Mouse (Mus musculus) megakaryocyte, adult 5-6 weeks (primary cell): Measurements from ENCODE around the gene Tmem126b. TPM values are rescaled to one million over a fixed set of nuclear protein-coding genes. Genes with fewer than 3 reads are reported as not detected.

ENCODE experiments used
- ATAC-seq: 2 replicates; pipeline ENCODE4 v1.8.0; 2016; ENCODE audit warnings: mild to moderate bottlenecking, inconsistent platforms; ENCODE audit not compliant: poor library complexity, severe bottlenecking
- total RNA-seq, 2 experiments: library from RNA; stranded (forward) in 1 of 2; stranded (reverse) in 1 of 2; fragments of 153-499, 151-499 nt in 1 of 2; fragments of 221-1000, 200-1000 nt in 1 of 2; gene quantifications; 2 replicates each; pipeline versions ENCODE4 v1.2.3 to v1.2.4; 2015 to 2017

The Tmem126b gene
- 11.9 and 15.3 TPM in 2 replicates for total RNA-seq (2015)
- 11.9 and 13.5 TPM in 2 replicates for total RNA-seq (2017)

DNA sequence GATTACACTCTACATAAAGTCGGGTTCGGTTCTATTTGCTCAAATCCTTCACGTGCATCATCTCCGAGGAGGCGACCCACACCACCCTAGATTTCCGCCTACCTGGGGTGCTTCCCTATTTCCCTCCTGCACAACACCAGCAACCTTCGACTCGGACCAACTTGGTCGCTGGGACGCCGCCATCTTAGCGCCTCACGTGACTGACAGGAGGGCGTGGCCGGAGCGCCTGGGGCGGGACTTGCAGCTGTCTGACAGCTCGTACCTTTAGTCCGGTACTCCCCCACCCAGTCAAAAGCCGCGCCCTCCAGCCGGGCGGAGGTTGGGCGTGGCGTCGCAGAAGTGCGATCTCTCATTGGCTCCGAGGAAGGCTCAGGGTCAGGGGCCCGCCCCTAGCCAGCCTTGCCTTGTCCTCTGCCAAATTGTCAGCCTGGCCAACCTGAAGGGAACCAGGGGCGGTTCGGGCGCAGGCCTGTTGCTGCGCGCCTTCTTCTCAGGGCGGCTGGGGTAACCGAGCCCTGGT is at the start of gene Tmem126b:
Gene Tmem126b (minus strand): TSS at position 209 of the 520 bp plus-strand sequence.
- peak; percentile 91 for ATAC-seq

DNA sequence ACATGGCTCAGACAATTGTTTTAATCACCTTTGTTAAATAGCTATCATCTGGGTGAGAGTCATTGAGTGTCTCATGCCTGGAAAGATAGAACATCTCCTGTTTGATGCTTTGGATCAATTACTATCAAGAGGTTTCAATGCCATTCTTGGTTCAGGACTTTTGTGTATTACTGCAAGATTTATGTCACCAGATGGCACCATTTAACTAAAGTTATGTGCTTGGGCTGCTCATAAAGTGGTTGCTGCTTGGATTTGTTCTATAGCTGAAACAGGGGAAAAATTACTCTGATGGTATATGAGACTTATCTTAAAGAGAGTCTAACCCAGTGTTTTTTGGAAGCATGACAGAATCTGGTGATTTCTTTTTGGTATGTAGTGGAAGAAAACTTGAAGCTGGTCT is 36.5 kb upstream of the Tmem126b start:
- ATAC-seq = no peak

DNA sequence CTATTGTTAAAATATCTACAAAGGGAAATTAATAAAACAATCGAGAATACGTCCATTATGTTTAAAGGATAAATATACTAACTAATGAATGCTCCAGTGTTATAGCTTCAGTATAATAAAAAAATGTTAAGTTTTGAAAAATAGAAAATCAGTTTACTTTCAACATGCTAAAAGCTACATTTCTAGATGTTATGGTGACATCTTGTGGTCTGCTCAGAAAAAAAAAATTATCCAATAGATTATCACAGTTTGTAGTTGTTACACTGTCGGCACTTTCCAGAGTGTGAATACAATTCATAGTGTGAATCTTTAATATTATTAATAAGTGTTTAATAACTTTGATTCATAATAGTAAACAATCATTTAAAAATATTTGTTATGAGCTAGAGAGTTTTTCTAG is 32.3 kb upstream of the Tmem126b start:
- ATAC-seq = no peak

DNA sequence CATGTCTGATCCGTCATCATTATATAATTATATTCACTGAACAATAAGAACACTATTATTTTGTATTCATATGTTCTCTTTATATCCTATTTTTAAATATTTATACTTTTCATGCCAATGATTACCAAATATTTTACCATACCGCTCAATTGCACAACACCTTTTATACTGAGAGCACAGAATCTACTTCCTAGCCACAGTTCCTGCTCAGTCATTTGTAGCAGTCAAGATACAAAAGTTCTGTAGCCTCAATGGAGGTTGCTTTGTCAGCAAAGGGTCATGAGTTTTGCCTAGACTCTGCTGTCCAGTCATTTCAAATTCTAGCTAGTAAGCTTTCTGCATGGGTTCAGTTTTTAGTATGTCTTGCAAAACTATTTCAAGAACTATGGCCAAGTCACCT is 6.8 kb upstream of the Tmem126b start:
- no peak for ATAC-seq

DNA sequence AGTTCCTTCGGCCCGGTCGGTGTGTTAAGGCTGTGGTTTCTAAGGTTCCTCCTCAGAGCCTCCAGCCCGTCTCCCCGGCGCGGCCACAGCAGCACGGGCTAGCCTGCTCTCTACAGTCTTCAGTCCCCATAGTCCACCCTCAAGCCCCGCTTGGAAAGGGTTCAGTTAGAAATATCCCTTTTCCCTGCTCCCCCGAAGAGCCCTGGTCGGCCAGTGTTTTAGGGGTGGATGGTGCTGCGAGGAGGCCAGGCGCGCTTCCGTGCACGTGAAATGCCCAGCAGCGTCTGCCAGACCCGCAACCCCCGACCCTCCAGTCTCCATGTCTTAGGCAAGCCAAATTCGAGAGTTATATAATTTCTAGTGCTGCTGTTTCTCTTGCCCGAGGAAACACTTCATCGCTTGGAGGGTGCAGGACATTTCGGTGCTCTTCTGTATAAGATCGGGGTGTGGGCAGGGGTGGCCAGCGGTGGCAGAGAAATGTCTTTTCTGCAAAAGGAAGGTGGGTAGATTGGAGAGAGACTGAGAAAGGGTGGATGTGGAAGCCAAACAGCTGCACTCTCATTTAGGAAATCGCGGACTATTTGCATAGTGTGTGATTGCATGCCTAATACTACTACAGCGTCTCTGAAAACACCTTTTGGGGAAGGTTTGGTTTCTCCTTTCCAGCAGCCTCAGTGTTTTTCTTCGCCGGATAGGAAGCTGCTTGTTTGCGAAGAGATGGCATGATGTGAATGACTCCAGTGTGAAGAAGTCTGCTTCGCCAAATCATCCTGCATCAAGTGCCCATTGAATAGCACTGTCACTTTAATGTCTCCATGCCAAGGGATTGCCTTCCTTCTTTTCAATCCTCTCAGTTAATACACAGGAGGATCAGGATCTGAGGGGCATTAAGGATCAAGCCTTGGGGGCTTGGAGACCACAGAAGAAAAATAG is 778 bp upstream of the Tmem126b start, which contains the start of gene Dlg2:
Gene Dlg2 (plus strand): TSS at position 360 of the 933 bp plus-strand sequence.
- ATAC-seq = peak; percentile 38; the same call in 1 of the 2 replicates

DNA sequence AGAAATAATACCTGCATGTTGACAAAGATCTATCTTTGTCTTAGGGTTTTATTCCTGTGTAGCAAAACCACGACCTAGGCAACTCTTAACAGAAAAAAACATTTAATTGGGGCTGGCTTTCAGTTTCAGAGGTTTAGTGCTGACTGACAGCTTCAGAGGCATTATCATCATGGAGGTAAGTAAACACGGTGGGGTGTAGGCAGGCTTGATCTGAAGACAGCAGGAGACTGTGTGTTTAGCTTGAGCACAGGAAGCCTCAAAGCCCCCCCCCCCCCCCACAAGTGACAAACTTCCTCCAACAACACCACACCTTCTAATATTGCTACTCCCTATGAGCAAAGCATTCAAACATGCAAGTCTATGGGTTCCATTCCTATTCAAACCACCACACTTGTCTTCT is 2.3 kb downstream of the Tmem126b start:
- ATAC-seq = no peak

DNA sequence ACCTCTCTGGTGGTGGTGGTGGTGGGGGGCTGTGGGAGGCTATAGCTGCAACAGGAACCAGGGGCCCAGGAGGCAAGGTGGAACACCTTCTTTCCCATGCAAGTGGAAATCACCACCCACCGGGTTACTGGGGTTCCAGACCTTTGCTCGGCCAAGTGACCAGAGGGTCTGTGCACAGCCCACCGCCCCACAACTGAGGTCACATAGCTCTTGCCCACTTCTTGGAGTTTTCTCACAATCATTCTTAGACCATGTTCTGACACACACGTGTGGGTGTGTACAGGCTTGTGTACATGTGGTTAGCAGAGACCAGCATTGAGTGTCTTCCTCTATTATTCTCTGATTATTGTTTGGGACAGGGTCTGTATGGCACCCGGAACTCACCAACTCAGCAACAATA is 14.4 kb downstream of the Tmem126b start:
- ATAC-seq = no peak

DNA sequence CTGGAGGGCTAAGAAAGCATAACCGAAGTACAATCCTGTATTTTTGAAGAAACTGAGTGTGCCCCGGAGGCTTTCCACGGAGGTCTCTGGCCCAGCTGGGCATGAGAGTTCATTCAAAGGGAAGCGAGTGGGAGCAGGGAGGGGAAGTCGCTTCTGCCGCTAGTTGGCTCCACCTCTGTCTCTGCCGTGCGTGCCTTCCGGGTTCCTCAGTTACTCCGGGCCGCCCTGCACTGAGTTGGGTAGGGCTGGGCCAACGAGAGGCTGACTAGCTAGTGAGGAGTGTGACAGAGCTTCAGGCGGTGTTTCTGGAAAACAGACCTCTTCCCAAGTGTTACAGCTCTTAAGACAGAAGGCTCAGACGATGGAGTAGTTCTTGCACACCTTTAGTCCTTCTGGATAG is 14.9 kb downstream of the Tmem126b start:
- peak; percentile 75 for ATAC-seq

DNA sequence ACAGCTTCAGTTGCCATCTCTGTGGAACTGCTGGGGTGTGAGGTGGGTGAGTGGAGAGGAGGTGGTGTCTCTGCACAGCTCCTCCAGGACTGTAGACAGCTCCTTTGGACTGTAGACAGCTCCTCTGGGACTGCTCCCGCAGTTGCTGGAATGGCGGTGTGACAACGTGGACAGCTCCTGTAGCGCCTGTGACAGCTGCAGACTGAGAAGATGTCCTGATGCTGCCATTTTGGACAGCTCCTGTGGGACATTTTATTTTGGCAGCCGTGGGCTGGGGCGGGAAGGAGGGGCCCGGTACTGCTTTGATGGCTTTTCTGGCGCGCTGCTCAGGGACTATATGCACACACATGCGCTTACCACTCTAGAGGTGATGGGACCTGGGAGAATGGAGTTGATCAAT is 15.5 kb downstream of the Tmem126b start:
- ATAC-seq = no peak

DNA sequence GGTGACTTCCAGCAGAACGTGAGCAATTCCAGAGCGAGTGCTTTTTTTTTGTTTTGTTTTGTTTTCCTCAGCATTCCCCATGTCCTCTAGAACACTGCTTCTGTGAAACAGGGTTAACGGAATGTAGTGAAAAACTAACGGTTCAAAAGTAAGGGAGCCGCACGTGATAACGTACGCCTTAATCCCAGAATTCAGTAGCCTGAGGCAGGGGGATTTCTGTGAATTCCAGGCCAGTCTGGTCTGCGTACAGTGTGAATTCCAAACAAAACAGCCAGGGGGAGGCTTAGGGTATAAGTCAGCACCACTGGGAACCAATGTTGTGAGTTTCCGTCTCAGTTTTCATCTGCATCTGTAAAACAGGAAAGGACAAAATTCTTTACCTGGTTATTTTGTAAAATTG is 18.3 kb downstream of the Tmem126b start:
- peak; percentile 17 for ATAC-seq

DNA sequence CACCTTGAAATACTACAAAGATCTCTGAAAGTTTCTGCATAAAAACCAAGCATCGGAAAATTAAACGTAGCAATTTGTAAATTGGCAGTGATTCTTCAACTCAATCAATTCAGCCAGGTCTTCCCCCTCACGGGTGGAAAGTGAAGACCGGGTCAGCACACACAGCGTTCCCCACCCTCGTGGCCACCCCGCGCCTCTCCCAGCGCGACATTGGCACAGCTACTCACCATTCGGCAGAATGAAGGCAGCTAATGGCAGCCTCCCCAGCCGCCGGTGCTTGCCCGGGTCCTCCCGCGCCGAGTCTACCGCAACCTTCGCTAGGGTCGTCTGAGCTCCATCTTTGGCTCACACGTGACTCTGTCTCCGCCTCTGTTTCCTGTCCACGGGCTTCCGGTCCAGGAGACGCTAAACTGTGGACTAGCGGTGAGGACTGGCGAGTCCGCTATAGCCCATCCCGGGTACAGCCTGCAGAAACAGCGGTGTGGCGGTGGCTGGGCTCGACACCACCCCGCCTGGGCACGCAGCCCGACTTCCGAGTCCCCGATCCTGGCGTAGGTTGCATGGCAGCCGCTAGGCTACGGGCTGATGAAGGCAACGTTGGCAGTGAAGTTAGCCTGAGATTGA is 18.8 kb downstream of the Tmem126b start, which contains the start of gene Tmem126a:
Gene Tmem126a (minus strand): TSS at position 385 of the 624 bp plus-strand sequence.
- ATAC-seq = peak; percentile 90

DNA sequence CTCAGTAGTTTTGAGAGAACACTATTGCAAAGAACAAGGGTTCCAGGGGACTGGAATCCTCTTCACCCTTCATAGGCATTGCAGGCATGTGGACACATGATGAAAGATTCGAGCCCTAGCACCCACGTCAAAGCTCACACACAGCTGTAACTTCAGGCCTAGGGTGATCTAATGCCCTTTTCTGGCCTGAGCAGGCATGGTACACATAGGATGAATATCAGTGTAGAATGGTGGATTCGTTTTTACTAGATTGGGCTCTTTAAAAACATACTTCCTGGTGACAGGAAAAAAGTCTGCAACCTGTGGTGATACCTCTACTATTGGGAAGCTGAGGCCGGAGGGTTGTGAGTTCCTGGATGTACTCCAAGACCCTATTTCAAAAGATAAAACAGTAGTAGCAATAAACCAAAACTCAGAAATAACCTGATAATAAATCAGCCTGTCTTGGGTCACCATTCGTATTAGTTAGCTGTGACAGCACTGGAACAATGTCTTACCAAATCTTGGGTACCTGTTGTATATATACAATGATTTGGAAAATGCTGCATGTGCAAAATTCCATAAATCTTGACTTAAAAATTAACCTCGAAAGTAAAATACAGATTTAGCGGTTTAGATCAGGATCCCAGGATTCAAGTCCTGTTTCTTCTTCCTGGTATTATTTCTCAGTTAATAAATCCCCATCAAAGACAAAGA is 19.5 kb downstream of the Tmem126b start:
- no peak for ATAC-seq

DNA sequence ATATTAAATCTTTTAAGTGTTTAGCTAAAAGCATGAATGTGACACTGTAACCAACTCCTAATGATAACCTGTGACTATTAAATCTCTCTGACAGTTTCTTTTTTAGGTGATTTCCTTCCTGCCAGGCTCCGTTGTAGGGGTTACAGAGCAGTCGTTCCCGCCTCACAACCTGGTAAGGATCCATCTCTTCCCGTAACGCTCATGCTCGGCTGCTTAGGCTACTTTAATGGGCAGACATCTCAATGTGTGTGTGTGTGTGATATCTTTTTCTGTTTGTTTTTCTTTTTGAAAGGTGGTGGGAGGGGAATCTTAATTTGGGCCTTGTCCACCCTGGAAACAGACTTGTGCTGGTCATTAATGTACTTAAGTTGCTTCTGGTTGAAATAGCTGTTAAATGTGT is 31.6 kb downstream of the Tmem126b start:
- ATAC-seq = no peak

DNA sequence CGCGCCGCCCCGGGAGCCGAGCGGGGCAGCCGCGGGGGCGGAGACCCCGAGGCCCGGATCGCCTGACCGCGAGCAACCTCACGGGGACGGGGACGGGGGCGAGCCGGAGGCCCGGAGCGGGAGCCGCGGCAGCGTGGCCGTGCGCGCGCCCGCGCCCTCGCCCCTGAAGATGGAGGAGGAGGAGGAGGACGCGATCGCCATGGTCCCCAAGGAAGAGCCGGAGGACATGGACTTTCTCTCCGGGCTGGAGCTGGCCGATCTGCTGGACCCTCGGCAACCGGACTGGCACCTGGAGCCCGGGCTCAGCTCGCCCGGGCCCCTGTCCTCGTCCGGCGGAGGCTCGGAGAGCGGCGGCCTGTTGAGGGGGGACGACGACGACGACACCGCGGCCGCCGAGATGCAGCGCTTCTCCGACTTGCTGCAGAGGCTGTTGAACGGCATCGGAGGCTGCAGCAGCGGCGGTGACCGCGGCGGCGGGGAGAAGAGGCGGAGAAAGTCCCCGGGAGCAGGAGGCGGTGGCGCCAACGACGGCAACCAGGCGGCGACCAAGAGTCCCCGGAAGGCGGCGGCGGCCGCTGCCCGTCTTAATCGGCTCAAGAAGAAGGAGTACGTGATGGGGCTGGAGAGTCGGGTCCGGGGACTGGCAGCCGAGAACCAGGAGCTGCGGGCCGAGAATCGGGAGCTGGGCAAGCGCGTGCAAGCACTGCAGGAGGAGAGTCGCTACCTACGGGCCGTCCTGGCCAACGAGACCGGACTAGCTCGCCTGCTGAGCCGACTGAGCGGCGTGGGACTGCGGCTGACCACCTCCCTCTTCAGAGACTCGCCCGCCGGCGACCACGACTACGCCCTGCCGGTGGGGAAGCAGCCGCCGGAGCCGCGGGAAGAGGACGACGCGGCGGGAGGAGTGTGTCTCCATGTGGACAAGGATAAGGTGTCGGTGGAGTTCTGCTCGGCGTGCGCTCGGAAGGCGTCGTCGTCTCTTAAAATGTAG is 32.4 kb downstream of the Tmem126b start:
- ATAC-seq = peak; percentile 71

DNA sequence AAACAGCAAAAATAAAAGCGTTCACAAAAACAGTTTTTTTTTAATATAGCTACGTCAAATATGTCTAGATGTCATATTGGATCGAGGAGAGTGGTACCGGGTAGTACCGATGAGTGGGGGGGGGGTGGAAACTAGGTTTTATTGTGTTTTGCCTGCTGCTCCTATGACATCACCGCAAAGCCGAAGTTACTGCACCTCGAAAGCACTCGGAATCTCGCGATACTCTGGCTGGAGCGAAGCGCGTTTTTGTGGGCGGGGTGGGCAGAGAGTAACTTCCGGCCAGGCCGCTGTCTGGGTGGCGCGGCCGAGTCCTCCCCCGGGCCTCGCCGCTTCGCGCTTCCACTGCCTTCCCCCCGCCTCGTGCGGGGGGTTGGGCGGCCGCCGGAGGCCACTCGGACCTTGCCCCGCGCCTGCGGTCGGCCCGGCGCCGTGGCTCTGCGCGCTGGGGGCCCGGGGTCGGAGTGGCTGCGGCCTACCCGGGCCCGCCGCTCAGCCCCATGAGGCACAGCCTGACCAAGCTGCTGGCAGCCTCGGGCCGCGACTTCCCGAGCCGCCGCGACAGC is 33.2 kb downstream of the Tmem126b start, which contains the start of gene Crebzf:
Gene Crebzf (plus strand): TSS at position 212 of the 563 bp plus-strand sequence.
- ATAC-seq = peak; percentile 86

DNA sequence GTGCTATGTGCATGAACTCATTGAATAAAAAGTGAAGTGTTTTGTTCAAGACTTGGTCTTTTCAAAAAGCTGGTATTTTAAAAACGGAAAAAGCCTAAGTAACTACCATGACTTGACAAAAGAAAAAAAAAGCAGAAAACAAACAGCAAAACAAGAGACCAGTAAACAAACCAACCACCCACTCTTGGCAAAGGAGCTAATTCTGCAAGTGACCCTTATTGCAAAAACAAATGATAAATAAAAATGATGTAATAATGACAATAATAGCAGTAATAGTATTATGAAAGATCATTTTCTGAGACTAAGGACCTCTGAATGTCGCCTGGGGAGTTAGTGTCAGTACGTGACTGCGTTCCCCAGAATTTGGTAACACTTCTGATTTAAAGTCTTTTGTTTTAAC is 33.7 kb downstream of the Tmem126b start:
- peak; percentile 4; the same call in 1 of the 2 replicates for ATAC-seq

DNA sequence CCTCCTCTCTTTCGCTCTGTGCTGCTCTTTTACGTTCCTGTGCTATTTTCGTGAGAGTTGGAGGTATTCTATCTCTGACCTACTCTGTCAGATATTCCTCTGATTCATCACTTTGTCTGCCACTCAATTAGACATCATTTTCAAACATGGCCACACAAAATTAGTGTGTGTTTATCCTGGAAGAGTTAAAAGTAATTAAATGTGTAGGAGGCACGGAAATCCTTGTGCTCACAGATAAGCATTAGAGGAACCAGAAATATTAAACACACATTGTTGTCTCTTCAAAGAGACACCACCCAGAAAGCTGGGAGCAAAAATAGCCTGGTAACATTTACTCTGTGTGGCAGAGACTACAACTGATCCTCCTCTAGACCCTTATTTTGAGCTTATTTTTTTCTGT is 35.8 kb downstream of the Tmem126b start:
- no peak for ATAC-seq

DNA sequence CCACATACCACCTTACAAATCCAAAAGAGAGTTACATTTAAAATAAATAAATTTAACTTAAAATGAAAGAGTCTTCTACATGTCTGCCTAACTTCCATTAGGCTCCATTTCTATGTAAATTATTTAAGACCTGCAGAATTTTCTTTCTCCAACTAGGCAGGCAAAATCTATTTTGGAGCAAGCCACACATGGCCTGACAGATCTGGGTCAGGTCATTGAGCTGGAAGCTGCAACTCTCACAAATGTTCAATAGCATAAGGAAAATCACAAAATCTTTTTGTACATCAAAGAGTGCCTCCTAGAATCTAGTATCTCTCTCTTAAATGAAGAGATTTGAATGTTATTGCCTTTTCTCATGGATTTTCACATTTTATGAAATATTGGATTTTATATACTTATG is 43.6 kb downstream of the Tmem126b start:
- no peak for ATAC-seq

DNA sequence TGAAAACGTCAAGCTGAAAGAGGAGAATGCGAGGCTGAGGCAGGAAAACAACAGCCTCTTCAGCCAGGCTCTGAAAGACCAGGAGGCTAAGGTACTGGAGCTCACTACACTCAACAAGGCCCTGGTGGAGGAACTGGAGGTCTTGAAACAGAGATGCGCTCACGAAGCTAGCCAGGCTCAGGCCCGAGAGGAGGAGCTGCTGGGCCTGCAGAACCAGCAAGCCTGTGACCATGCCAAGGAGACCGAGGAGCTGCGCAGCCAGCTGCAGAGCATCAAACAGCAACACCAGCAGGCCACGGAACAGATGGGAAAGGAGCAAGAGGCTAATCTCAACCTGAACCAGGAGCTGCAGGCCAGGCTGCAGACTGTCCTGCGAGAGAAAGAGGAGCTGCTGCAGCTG is 48.8 kb downstream of the Tmem126b start:
- ATAC-seq = no peak
